Mouse (Mus musculus) mouse embryonic stem cell (cell line): ENCODE results near the gene Pnkd.
"Not testable (repeated sequence)": the region's sequence is repeated elsewhere in the genome, so short reads cannot be mapped to it uniquely, and the experiment has no call there.

Source experiments
- in situ Hi-C, 2 experiments: fragments of 300-500 bp; cut with MboI; formaldehyde crosslinking; loops; 1 replicate in 1 of 2; 3 replicates in 1 of 2; pipeline ENCODE4 v1.14.3; 2019 to 2020; ENCODE audit warnings: low sequenced_read_pairs in 2 of 2, low pct_unique_long_range_greater_than_20kb in 1 of 2, mixed read lengths in 1 of 2; ENCODE audit not compliant: unreplicated experiment in 1 of 2

Pnkd gene

GRCm38 (mm10) chr1:74339917-74340316, 55.2 kb downstream of the Pnkd start:
- in situ Hi-C loops = no loop called here

GRCm38 (mm10) chr1:74340361-74340764, 55.6 kb downstream of the Pnkd start:
- in situ Hi-C loops = no loop called here

GRCm38 (mm10) chr1:74340992-74341391, 56.3 kb downstream of the Pnkd start:
- in situ Hi-C loops = not testable (repeated sequence)

GRCm38 (mm10) chr1:74341898-74342297, 57.2 kb downstream of the Pnkd start:
- in situ Hi-C loops = no loop called here

DNA sequence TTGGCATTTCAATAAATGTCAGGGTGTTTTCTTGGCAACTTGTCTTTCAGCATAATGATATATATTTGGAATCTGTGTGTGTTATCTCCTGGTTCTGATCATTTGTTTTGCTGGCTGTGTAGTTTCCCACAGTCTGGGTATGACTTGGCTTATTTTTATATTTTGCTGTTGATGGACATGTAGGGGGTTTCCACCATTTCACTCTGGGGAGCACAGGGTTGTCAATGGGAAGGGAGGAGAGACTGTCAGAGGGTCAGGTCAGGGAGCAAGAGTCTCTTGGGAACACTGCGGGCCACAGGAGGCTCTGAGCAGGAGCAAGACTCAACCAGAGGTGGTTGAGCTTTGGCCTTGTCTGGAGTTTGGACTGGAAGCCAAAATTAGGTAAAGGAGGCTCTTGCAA, 57.6 kb downstream of the Pnkd start:
- in situ Hi-C loops = no loop called here

DNA sequence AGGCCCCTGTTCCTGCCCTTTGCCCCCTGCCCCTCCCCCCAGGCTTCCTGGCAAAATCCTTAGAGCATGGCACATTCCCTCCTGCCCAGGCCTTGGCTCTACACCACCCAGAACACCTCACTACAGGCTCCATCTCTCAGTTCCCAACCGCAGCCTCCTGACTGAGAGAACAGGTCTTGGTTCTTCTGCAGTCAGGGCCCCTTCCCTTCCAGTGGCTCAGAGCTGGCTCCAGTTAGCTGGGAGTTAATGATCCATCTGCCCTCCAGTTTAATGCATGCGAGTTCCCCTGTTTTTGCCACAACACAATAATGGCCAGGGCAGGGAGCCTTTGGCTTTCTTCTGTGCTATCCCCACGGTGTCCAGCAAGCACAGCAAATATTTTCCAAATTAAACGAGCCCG, 58.4 kb downstream of the Pnkd start:
- in situ Hi-C loops = no loop called here

- in situ Hi-C loops = no loop called here
Measured at GRCm38 (mm10) chr1:74344163-74344916, 59.6 kb downstream of the Pnkd start.

DNA sequence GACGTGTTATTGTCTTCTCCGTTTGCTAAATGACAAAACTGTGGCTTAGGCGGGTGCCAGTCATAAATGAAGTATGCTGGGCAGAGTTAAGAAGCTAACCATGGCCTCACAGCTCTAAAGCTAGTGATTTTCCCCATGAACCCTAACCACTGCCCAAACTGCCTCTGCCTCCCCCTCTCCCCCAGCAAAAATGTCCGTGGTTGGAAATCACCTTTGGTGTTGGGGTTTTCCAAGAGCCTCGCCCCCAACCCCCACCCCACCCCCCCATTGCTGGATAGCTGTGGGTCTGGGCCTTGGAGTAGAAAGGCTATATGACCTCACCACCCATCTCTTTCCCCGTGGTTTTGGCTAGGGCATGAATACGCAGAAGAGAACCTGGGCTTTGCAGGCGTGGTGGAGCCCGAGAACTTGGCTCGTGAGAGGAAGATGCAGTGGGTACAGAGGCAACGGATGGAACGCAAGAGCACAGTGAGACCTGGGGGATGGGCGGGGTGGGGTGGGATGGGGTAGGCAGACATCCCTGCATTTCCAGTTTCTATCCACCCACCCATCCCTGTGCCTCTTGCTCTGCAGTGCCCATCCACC, 66.5 kb downstream of the Pnkd start:
- in situ Hi-C loops = no loop called here

- in situ Hi-C loops = no loop called here
Measured at GRCm38 (mm10) chr1:74352532-74353096, 67.9 kb downstream of the Pnkd start.

DNA sequence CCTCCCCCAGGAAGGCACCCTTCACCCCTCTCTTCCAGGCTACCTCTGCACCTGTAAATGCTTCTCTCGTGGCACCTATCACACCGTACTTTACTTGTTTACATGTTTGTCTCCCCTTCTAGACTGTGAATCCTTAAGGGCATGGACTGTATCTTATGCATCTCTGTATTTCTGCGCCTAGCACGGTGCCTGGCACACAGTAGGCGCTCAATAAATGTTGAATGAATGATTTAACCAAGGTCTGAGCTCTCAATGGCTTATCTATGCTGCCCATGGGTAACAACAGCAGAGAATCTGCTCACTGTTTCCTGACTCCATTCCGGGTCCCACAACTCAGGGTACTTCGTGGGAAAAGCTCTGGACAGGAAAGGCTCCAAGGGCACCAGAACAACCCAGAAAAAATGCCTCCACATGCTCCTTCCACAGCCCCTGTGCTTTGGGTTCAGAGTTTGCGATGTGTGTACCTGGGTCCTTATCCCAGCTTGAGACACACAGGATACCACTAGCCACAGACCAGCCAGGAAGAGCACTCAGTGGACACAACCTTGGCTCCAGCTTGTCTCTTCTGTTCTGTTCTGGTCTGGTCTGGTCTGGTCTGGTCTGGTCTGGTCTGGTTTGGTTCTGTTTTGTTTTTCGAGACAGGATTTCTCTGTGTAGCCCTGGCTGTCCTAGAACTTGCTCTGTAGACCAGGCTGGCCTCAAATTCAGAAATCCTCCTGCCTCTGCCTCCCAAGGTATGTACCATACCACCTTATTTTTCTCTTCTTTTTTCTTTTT, 68.9 kb downstream of the Pnkd start:
- in situ Hi-C loops = no loop called here

- in situ Hi-C loops = no loop called here
Measured at GRCm38 (mm10) chr1:74357531-74357930, 72.8 kb downstream of the Pnkd start.

DNA sequence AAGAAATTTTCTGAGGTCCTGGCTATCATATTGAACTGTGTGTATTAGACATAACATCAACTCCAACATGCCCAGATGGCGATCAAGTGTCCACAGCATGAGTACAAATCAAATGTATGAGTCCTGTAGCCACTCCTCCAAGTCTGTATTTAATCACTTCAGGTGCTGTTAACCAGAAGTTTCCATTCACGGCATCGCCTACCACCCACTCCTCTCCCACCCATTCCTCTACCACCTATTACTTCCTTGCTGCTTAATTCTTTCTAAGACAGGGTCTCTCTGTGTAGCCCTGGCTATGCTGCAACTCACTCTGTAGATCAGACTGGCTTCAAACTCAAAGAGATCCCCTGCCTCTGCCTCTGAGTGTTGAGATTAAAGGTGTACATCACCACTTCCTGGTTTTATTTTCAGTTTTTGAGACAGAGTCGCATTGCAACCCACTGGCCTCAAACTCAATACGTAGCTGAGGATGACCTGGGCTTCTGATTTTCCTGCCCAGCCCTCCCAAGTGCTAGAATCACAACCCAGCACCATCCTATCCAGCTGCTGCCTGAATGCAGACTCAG, 75.3 kb downstream of the Pnkd start:
- in situ Hi-C loops = no loop called here

- in situ Hi-C loops = no loop called here
Measured at GRCm38 (mm10) chr1:74361812-74362211, 77.1 kb downstream of the Pnkd start, which contains the start of gene Catip. TSS of gene Catip (plus strand) at chr1:74362108.

- in situ Hi-C loops = no loop called here
Measured at GRCm38 (mm10) chr1:74362325-74363229, 77.8 kb downstream of the Pnkd start.

DNA sequence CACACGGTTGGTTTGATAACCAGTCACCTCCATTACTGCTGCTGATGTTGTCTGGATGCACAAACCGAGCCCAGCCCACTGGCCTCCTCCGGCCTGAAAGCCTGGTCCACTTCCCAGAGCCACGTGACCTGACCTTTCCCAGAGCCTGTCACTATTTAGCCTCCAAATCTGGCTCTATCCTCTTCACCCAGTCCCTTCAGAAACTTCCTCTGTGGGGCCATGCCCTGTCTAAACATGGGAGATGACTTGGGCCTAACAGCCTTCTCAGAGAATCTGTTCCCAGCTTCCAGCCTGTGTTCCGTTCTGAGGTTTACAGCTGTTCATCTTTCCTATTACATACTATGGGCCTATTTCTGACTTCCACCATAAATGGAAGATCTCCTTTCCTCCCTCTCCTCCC, 78.7 kb downstream of the Pnkd start:
- in situ Hi-C loops = no loop called here

DNA sequence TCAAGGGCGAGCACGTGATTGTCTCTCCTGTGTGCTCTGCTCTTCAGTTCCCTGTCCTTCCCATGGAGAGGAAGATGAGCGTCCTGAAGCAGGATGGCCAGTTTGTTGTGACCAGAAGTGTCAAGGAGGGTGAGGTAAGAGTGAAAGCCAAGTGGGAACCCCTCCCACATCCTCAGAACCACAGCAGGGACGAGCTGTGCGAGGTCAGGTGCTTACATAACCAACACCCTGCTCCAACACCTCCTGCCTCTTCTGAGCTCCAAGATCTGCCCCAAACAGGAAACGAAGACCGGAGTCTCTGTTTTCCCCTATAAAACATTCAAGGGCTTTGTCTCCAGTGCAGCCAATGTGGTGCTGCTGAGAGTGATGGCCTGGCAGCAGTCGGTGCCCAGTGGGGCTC, 79.5 kb downstream of the Pnkd start:
- in situ Hi-C loops = no loop called here

- in situ Hi-C loops = no loop called here
Measured at GRCm38 (mm10) chr1:74367886-74368645, 83.3 kb downstream of the Pnkd start.
